Mouse (Mus musculus) cerebellum, adult 2 months (tissue): Measurements from ENCODE around the gene Olfr895. TPM values are rescaled to one million over a fixed set of nuclear protein-coding genes. Genes with fewer than 3 reads are reported as not detected.

Experiments
- DNase-seq, 2 experiments: peaks; one replicate each; pipeline ENCODE4 v3.0.0; 2021
- H3K27ac ChIP-seq: fragments of 200-500 bp; 2 replicates; pipeline ENCODE4 v1.5.1; 2012; ENCODE audit warnings: low read length, control low read depth, inconsistent platforms; ENCODE audit not compliant: insufficient read depth
- H3K27me3 ChIP-seq: fragments of 200-500 bp; 2 replicates; pipeline ENCODE4 v1.6.1; 2012; ENCODE audit warnings: inconsistent platforms, mild to moderate bottlenecking, low read length, moderate library complexity; ENCODE audit not compliant: control insufficient read depth, insufficient read depth
- H3K4me1 ChIP-seq: fragments of 200-500 bp; 2 replicates; pipeline ENCODE4 v1.6.1; 2011; ENCODE audit warnings: low read length; ENCODE audit not compliant: control insufficient read depth, insufficient read depth
- H3K4me3 ChIP-seq: fragments of 200-500 bp; replicated peaks from 2 replicates; pipeline ENCODE3; 2011; ENCODE audit warnings: mild to moderate bottlenecking, low read depth, low read length, control low read depth; ENCODE audit not compliant: insufficient read depth
- CTCF ChIP-seq: fragments of 200-500 bp; IDR thresholded peaks from 2 replicates; pipeline ENCODE4 v1.5.1; 2011; ENCODE audit warnings: low read depth, mild to moderate bottlenecking, control low read depth, low read length, moderate library complexity, borderline replicate concordance; ENCODE audit not compliant: insufficient read depth
- POLR2A ChIP-seq: fragments of 200-500 bp; IDR thresholded peaks from 2 replicates; pipeline ENCODE4 v1.6.1; 2011; ENCODE audit warnings: low read length, control low read depth, borderline replicate concordance; ENCODE audit not compliant: insufficient read depth
- WGBS: fragments of 180-500 bp; shearing (Covaris S2); methylation state at CpG from one replicate; pipeline ENCODE4 v1.1.7; 2018; 5-methylcytosine and 5-hydroxymethylcytosine counted together
- polyA plus RNA-seq: library from polyadenylated mRNA; depleted of rRNA; stranded (reverse); fragments of >200 nt; gene quantifications from 2 replicates; pipeline ENCODE4 v1.2.3, GENCODE M21; 2012; rRNA removed

Olfr895 gene
- not detected in 2 replicates for polyA plus RNA-seq

- no peak within 1 kb of the TSS for H3K4me3 ChIP-seq
- H3K4me1 ChIP-seq = no peaks in the 10 kb centered on the region
- no peaks in the 10 kb centered on the region for H3K27me3 ChIP-seq
- no peak within 1 kb of the TSS for H3K27ac ChIP-seq
- TF ChIP-seq POLR2A = no peak
- no peak for TF ChIP-seq CTCF
- DNase-seq = no peak
These were observed at the start of gene Olfr895 for GRCm38 (mm10) chr9:38267551-38267950. TSS of gene Olfr895 (plus strand) at chr9:38267851.

GRCm38 (mm10) chr9:38252474-38252873 lies 15.2 kb upstream of the Olfr895 start, which contains the start of gene Olfr143:
TSS of gene Olfr143 (plus strand) at chr9:38252774.
- Histone ChIP-seq H3K27me3 (no peaks in the 10 kb centered on the region), H3K4me1 (no peaks in the 10 kb centered on the region), H3K27ac (no peak within 1 kb of the TSS), H3K4me3 (no peak within 1 kb of the TSS)
- TF ChIP-seq POLR2A (no peak), CTCF (no peak)
- DNase-seq = no peak

GRCm38 (mm10) chr9:38290807-38291206 lies 23.2 kb downstream of the Olfr895 start, which contains the start of gene Olfr896-ps1:
TSS of gene Olfr896-ps1 (plus strand) at chr9:38291107.
- no peak within 1 kb of the TSS for H3K4me3 ChIP-seq
- H3K27ac ChIP-seq = no peak within 1 kb of the TSS
- TF ChIP-seq CTCF (no peak), POLR2A (no peak)
- no peaks in the 10 kb centered on the region for H3K27me3 ChIP-seq
- 84% methylated on average over 1 of the region's 1 CpGs for WGBS
- no peaks in the 10 kb centered on the region for H3K4me1 ChIP-seq
- DNase-seq = no peak

Other genes with a start within 250 kb of the Olfr895 start
- not detected in 2 replicates for gene Olfr883, start 242.0 kb upstream of the Olfr895 start, polyA plus RNA-seq
- gene Olfr884, start 221.3 kb upstream of the Olfr895 start, polyA plus RNA-seq = not detected in 2 replicates
- gene Olfr885, start 206.5 kb upstream of the Olfr895 start, polyA plus RNA-seq = not detected in 2 replicates
- gene Olfr887, start 183.8 kb upstream of the Olfr895 start, polyA plus RNA-seq = not detected in 2 replicates
- not detected in 2 replicates for gene Olfr888, start 159.7 kb upstream of the Olfr895 start, polyA plus RNA-seq
- gene Olfr889, start 152.7 kb upstream of the Olfr895 start, polyA plus RNA-seq = not detected in 2 replicates
- not detected in 2 replicates for gene Olfr890, start 125.3 kb upstream of the Olfr895 start, polyA plus RNA-seq
- gene Olfr891, start 87.0 kb upstream of the Olfr895 start, polyA plus RNA-seq = not detected in 2 replicates
- gene Olfr893, start 59.5 kb upstream of the Olfr895 start, polyA plus RNA-seq = not detected in 2 replicates
- gene Olfr894, start 49.8 kb upstream of the Olfr895 start, polyA plus RNA-seq = not detected in 2 replicates
- gene Olfr143, start 15.1 kb upstream of the Olfr895 start, polyA plus RNA-seq = not detected in 2 replicates
- not detected in 2 replicates for gene Olfr896-ps1, start 23.3 kb downstream of the Olfr895 start, polyA plus RNA-seq
- gene Olfr25, start 61.2 kb downstream of the Olfr895 start, polyA plus RNA-seq = not detected in 2 replicates
- gene Olfr898, start 80.6 kb downstream of the Olfr895 start, polyA plus RNA-seq = not detected in 2 replicates
- not detected in 2 replicates for gene Olfr250, start 99.0 kb downstream of the Olfr895 start, polyA plus RNA-seq
- not detected in 2 replicates for gene Olfr251, start 109.2 kb downstream of the Olfr895 start, polyA plus RNA-seq
- not detected in 2 replicates for gene Olfr147, start 133.8 kb downstream of the Olfr895 start, polyA plus RNA-seq
- not detected in 2 replicates for gene Olfr901, start 161.6 kb downstream of the Olfr895 start, polyA plus RNA-seq
- gene Olfr902, start 179.8 kb downstream of the Olfr895 start, polyA plus RNA-seq = not detected in 2 replicates
- gene Olfr904, start 195.3 kb downstream of the Olfr895 start, polyA plus RNA-seq = not detected in 2 replicates
- not detected in 2 replicates for gene Olfr905, start 203.3 kb downstream of the Olfr895 start, polyA plus RNA-seq
- gene Olfr906, start 219.2 kb downstream of the Olfr895 start, polyA plus RNA-seq = not detected in 2 replicates
- gene Olfr907, start 227.9 kb downstream of the Olfr895 start, polyA plus RNA-seq = not detected in 2 replicates